Mouse (Mus musculus) limb, embryonic 11.5 days (tissue): Measurements from ENCODE around the gene Zfp385b. TPM values are rescaled to one million over a fixed set of nuclear protein-coding genes. Genes with fewer than 3 reads are reported as not detected.

Source experiments
- ATAC-seq: fragments of 200-750 bp; cut with Nextera tagmentation; 2 replicates; pipeline ENCODE4 v1.8.0; 2017; ENCODE audit warnings: low read depth; ENCODE audit not compliant: insufficient number of reproducible peaks, low FRiP score, low TSS enrichment
- DNase-seq: peaks from one replicate; pipeline ENCODE4 v3.0.0-alpha.2; 2015; ENCODE audit warnings: low spot score
- H3K27ac ChIP-seq: fragments of 300-500 bp; sonication (generic); replicated peaks from 2 replicates; pipeline ENCODE4 v1.5.1; 2014; ENCODE audit warnings: low read depth, mild to moderate bottlenecking, low read length
- H3K27me3 ChIP-seq: fragments of 300-500 bp; sonication (generic); 2 replicates; pipeline ENCODE4 v1.6.1; 2014; ENCODE audit warnings: mild to moderate bottlenecking, low read length, mixed read lengths; ENCODE audit not compliant: control insufficient read depth, insufficient read depth
- H3K36me3 ChIP-seq: fragments of 300-500 bp; sonication (generic); 2 replicates; pipeline ENCODE4 v1.6.1; 2014; ENCODE audit warnings: mild to moderate bottlenecking, low read length, moderate library complexity, mixed read lengths; ENCODE audit not compliant: control insufficient read depth, insufficient read depth
- H3K4me1 ChIP-seq: fragments of 300-500 bp; sonication (generic); 2 replicates; pipeline ENCODE4 v1.6.1; 2014; ENCODE audit warnings: low read length, mixed read lengths; ENCODE audit not compliant: control insufficient read depth, insufficient read depth
- H3K4me2 ChIP-seq: fragments of 300-500 bp; sonication (generic); 2 replicates; pipeline ENCODE4 v1.6.1; 2014; ENCODE audit warnings: low read depth, mild to moderate bottlenecking, moderate library complexity; ENCODE audit not compliant: severe bottlenecking
- H3K4me3 ChIP-seq: fragments of 300-500 bp; sonication (generic); 2 replicates; pipeline ENCODE4 v1.5.1; 2014; ENCODE audit warnings: low read depth, low read length
- H3K9ac ChIP-seq: fragments of 300-500 bp; sonication (generic); 2 replicates; pipeline ENCODE4 v1.6.1; 2014; ENCODE audit warnings: mild to moderate bottlenecking, low read length
- H3K9me3 ChIP-seq: fragments of 300-500 bp; sonication (generic); 2 replicates; pipeline ENCODE4 v1.6.1; 2016; ENCODE audit warnings: low read length; ENCODE audit not compliant: control insufficient read depth
- WGBS: fragments of 180-500 bp; shearing (Covaris S2); extraction: QIAGEN DNeasy Blood & Tissue Kit; methylation state at CpG from one replicate; pipeline ENCODE4 v1.1.7; 2014; 5-methylcytosine and 5-hydroxymethylcytosine counted together
- polyA plus RNA-seq: library from polyadenylated mRNA; unstranded; fragments of >200 nt; fragmentation: Nextera tagmentation; extraction: Ambion mirVana; gene quantifications from 2 replicates; pipeline ENCODE4 v1.2.1, GENCODE M21; 2014

The Zfp385b gene
- polyA plus RNA-seq, 1 experiment from 2014 or later, result 0.64 TPM

GRCm38 (mm10) chr2:77777047-77777686, 42.3 kb downstream of the Zfp385b start:
- Histone ChIP-seq H3K4me3 (no peak overlapping the region), H3K27ac (no peak overlapping the region), H3K9ac (no peak overlapping the region), H3K36me3 (no peaks in the 10 kb centered on the region), H3K27me3 (no peaks in the 10 kb centered on the region), H3K4me1 (no peaks in the 10 kb centered on the region), H3K4me2 (no peak overlapping the region), H3K9me3 (no peaks in the 10 kb centered on the region)
- DNase-seq (no peak), ATAC-seq (no peak)
- WGBS, result 78% methylated on average over 10 of the region's 10 CpGs

- Histone ChIP-seq H3K4me3 (no peak overlapping the region), H3K36me3 (no peaks in the 10 kb centered on the region), H3K9me3 (no peaks in the 10 kb centered on the region), H3K4me2 (no peak overlapping the region), H3K27ac (no peak overlapping the region), H3K9ac (no peak overlapping the region), H3K4me1 (no peaks in the 10 kb centered on the region), H3K27me3 (no peaks in the 10 kb centered on the region)
- DNase-seq (no peak), ATAC-seq (no peak)
- 83% methylated on average over 15 of the region's 15 CpGs for WGBS
These were observed 44.1 kb downstream of the Zfp385b start for GRCm38 (mm10) chr2:77775247-77775880.

DNA sequence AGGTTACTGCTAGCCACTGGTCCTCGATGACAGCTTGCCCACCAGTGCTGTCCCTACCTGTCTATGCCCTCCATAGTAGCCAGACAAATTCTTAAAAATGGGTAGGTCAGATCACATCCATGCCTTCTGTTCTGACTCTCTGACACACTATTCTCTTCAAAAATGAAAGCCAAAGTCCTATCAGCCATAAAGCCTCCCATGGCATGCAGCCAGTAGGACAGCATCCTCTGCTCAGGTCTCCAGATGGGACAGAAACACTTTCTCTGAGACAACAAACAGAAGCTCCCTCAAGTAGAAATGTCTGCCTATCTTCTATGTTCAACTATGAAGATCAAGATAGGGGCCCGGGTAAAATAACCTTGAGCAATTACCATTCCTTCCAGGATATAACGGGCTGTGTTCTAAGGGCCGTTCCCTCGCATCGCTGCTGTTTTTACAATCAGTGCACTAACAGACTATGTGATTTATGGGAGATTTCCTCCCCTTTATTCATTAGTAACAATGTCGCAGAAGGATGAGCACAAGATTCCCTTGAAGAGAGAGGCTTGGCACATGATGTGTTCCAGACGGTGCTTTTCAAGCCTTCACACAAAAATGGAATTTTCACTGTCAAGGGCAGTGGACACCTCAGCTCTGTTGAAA, 49.3 kb downstream of the Zfp385b start:
- no peak for DNase-seq
- Histone ChIP-seq H3K4me3 (no peak overlapping the region), H3K36me3 (no peaks in the 10 kb centered on the region), H3K27ac (no peak overlapping the region), H3K27me3 (no peaks in the 10 kb centered on the region), H3K4me2 (no peak overlapping the region), H3K9ac (no peak overlapping the region), H3K9me3 (no peaks in the 10 kb centered on the region), H3K4me1 (no peaks in the 10 kb centered on the region)
- no peak for ATAC-seq
- WGBS, result 52% methylated on average over 8 of the region's 8 CpGs

DNA sequence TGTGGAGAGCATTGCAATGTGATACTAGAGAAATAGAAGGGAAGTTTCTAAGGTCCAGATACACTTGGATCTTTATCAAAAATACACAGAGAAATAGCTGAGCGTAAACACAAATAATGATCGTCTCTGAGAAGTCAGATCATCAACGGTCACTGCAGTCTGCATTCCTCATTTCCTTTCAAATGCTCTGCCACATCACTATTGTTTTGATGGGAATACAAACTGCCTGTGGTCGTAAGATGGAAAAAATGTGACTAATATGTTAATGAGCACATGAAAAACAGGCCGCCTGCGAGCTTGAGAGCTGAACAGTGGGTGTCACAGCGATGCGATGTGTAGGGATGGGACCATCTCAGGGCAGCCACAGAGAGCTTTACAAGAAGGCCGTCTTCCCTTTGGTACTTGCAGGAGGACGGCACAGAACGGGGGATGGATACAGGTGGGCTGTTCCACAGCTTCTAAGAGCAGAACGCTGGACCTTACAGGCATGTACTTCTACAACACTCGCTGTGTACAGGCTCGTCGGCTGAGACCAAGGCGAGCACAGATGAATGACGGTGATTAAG, 51.0 kb downstream of the Zfp385b start:
- no peak for DNase-seq
- no peak overlapping the region for H3K9ac ChIP-seq
- no peaks in the 10 kb centered on the region for H3K9me3 ChIP-seq

DNA sequence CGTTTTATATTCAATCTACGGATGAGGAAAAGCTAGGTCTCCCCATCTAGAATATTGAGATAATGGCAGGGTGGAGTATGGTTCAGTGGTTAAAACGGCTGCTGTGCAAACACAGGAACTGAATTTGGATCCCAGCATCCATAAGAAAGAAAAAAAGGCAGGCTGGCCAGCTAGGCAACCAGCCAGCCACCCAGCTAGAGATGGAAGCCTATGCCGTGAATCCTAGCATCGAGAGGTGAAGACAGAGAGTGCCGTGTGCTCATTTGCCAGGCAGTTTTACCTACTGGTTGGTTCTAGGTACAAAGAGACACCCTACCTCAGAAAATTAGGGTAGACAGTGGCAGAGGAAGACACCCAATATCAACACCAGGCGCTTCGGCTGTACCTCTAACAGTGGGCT, 57.5 kb downstream of the Zfp385b start:
- no peak overlapping the region for H3K27ac ChIP-seq
- H3K36me3 ChIP-seq, result no peaks in the 10 kb centered on the region
- ATAC-seq (no peak), DNase-seq (no peak)
- no peak overlapping the region for H3K4me3 ChIP-seq
- H3K4me2 ChIP-seq, result no peak overlapping the region
- no peaks in the 10 kb centered on the region for H3K9me3 ChIP-seq
- H3K27me3 ChIP-seq, result no peaks in the 10 kb centered on the region
- WGBS, result 92% methylated on average over 8 of the region's 8 CpGs
- H3K9ac ChIP-seq, result no peak overlapping the region
- no peaks in the 10 kb centered on the region for H3K4me1 ChIP-seq

More for the DNA sequence above, 51.0 kb downstream of the Zfp385b start:
- H3K4me3 ChIP-seq, result no peak overlapping the region
- no peaks in the 10 kb centered on the region for H3K36me3 ChIP-seq
- no peak overlapping the region for H3K4me2 ChIP-seq
- H3K4me1 ChIP-seq, result no peaks in the 10 kb centered on the region
- no peak overlapping the region for H3K27ac ChIP-seq
- 86% methylated on average over 17 of the region's 17 CpGs for WGBS
- H3K27me3 ChIP-seq, result no peaks in the 10 kb centered on the region
- no peak for ATAC-seq

DNA sequence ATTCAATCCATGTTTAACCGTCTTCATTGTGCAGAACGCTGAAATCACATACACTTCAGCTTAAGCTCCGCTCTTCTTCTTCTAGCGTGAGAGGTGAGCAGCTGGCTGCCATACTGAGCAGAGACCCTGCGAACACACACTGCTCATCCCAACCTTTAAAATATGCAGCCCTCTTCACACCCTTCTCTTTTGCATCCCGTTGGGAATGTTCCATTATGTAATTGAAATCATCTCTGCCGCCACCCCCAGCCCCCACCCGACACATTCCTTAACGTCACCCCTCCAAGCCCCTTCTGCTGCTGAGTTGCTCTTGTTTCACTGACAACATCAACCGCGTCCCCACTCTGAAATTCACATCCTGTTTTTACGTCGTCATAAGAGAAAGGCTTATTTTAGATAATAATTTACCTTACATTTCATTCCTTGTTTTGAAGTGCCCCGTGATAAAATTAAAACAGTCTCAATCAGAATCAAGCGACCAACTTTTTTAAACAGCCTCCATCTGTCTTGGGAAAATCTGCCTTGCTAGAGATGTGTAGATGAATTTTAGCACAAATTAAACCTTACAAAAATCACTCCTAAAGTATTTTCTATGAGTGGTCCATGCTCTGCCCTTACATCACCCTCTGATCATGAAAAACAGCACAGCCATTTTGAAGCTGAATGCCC, 60.9 kb downstream of the Zfp385b start:
- Histone ChIP-seq H3K9me3 (no peaks in the 10 kb centered on the region), H3K4me2 (no peak overlapping the region), H3K36me3 (no peaks in the 10 kb centered on the region), H3K4me3 (no peak overlapping the region), H3K4me1 (no peaks in the 10 kb centered on the region), H3K27me3 (no peaks in the 10 kb centered on the region), H3K9ac (no peak overlapping the region), H3K27ac (no peak overlapping the region)
- DNase-seq (no peak), ATAC-seq (no peak)
- 85% methylated on average over 15 of the region's 15 CpGs for WGBS

DNA sequence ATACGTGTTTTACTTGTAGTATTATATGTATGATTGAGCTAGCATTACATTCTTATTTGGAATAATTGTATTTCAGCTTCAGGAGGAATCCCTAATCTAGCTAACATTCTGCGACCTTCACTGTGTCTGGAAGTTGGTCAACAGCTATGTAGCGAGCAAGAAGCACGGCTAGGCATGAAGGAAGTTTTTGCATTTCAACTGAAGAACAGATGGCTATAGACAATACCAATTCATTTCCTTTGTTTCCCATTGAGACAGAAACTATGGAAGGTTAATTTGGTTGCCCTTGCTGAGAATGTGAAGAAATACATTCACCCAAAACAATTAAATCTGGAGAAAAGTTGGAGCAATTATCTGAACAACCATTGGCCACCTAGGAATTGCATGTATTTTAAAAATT, 66.9 kb downstream of the Zfp385b start:
- Histone ChIP-seq H3K4me2 (no peak overlapping the region), H3K27me3 (no peaks in the 10 kb centered on the region), H3K9ac (no peak overlapping the region), H3K4me1 (no peaks in the 10 kb centered on the region), H3K36me3 (no peaks in the 10 kb centered on the region), H3K4me3 (no peak overlapping the region), H3K9me3 (no peaks in the 10 kb centered on the region), H3K27ac (no peak overlapping the region)
- ATAC-seq, result no peak
- 85% methylated on average over 4 of the region's 4 CpGs for WGBS
- DNase-seq, result no peak

DNA sequence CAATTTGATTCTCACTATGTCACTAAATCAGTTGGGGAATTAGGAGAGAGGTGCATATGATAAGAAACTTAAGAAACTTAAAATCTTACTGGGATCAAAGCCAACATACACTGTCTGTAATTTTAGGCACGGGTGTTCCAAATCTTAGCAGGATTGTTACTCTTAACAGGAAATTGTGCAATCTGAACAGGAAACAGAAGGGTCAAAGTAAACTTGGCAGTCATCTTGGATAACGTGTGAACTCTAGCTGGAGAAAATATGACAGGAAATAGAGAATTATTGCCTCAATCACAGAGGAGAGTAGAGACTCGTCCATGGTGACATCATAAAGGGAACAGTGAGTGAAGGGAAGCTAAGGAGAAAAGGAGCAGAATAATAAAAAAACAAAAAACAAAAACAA, 69.8 kb downstream of the Zfp385b start:
- Histone ChIP-seq H3K9ac (no peak overlapping the region), H3K9me3 (no peaks in the 10 kb centered on the region), H3K27me3 (no peaks in the 10 kb centered on the region), H3K36me3 (no peaks in the 10 kb centered on the region), H3K4me1 (no peaks in the 10 kb centered on the region), H3K4me3 (no peak overlapping the region), H3K4me2 (no peak overlapping the region), H3K27ac (no peak overlapping the region)
- ATAC-seq (no peak), DNase-seq (no peak)
- 53% methylated on average over 3 of the region's 3 CpGs for WGBS
